Mouse (Mus musculus): Measurements from ENCODE around the gene Lcn9. TPM values are rescaled to one million over a fixed set of nuclear protein-coding genes. Genes with fewer than 3 reads are reported as not detected.
"Not testable (repeated sequence)": the region's sequence is repeated elsewhere in the genome, so short reads cannot be mapped to it uniquely, and the experiment has no call there.

Gene Lcn9
- not detected for total RNA-seq (2021)
- polyA plus RNA-seq (2012; rRNA removed) = not detected in 2 replicates
- long read RNA-seq = 0 reads

DNA sequence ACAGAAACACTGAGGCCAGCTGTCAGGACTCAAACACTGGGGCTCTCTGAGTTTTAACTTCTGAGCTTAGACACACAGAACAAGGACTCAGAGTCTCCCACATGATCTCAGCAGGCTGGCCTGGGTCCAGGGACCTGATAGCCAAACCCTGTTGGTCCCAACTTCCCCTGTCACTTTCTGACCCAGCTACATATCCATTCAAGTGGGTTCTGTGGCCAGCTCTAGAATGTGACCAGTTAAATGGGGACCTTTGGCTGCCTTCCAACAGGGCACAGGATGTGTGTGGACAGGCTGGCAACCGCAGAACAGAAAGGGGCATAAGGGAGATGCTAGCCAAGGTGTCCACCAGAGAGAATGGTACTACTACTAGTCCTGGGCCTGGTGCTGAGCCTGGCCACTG, at the start of gene Lcn9:
TSS of gene Lcn9 (plus strand) at position 348 of the 400 bp plus-strand sequence.
- no peak for DNase-seq

DNA sequence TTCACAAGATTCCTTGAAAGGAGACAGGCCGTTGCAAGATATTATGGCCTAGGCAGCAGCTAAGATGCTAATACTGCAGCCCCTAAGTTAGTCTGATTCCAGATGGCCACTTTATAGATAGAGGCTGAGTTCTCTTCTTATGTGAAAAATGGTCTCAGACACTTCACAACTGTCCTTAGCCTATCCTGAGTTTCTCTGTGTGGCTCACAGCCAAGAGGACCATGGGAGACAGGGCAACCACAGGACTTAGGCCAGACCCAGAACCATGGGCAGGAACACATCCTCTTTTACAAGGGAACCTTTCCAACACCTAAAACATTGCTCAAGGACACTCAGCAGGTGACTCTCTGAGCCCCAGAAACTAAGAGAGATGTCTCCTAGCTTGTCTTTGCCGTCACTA, 49.4 kb upstream of the Lcn9 start:
- no peak for DNase-seq

DNA sequence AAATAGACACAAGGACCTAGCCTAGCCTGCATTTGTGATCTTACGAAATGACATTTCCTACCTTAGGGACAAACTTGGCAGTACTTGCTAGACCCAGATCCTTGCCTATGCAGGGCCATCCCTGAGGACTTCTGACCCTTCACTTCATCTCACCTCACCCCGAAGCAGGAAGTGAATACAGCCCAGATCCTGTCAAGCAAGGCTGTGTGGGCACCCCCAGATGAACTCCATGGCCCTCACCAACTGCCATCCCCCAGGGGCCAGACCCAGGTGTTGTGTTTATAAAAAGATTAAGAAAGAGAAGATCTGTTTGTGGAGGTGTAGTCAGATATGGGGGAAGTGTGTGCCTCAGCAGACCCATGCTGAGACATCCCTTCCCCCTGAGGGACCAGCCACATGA, 48.3 kb upstream of the Lcn9 start:
- DNase-seq = no peak

DNA sequence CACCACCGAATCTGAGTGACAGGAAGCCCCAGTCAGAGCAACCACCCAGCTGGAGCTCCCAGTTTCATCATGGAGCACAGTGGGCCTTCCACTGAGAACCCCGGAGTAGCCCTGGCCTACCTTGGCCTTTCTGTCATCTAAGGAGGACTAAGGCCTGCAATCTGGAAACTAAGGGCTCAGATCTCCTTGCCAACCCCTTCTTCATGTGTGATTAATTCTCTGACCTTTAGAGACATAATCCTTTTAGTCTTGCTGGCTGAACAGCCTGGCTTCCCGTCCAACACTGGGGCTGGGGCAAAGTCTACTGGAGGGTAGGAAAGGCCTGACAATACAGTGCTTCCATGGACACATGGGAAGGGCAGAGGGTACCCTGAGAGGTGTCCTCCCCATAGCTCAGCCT, 47.0 kb upstream of the Lcn9 start:
- DNase-seq = peak; percentile 52

DNA sequence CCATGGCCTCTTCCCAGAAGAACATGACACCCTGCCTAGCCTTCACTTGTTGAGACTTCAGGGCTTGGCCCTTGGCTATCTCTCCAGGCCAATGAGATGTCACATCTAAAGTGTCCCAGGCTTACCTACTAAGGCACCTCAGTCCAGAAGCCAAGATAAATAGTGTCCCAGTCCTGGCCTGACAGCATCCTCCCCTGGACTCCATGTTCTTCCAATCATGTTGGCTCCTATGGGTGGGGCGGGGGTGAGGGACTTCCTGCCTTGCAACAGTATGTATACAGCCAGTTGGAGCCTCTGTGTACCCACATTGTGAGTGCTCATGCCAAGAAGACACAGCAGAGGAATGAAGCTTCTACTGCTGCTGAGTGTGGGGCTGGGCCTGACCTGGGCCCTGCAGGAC, 46.2 kb upstream of the Lcn9 start, which contains the start of gene Lcn11:
TSS of gene Lcn11 (plus strand) at position 301 of the 400 bp plus-strand sequence.
- no peak for DNase-seq

DNA sequence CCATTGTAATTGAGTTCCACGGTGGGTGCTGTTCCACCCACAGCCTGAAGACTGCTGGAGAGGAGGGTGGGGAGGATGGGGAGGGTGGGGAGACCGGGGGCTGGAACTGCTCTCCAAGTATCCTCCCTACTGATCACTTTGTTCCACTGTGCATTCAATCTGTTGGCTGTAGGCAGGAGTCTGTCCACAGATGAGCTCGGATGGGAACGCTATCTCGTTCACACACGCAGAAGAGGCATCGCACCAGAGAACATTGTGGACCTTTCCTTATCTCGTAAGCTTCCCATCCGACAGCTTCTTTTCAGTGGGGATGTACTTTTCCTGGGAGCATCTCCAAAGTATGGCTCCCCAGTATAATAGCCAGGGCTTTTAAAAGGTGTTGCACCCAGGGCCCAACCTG, 43.9 kb upstream of the Lcn9 start:
- no peak for DNase-seq

DNA sequence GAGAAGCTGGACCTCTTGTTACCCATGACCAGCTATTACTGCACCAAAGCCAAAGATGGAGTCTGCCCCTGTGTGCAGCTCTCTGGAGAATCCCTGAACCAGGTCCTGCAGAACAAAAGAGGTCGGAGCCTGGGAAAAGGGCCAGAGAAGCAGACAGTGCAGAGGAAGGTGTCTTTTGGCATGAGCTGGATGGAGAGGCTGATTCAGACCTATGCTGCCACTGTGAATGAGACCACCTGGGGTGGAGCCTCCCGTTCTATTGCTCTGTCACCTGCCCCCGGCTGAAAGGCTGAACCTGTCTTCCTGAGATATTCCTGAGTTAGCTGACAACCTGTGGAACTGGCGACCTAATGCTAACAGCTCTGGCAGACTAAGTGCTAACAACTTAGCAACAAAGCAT, 42.0 kb upstream of the Lcn9 start:
- no peak for DNase-seq

DNA sequence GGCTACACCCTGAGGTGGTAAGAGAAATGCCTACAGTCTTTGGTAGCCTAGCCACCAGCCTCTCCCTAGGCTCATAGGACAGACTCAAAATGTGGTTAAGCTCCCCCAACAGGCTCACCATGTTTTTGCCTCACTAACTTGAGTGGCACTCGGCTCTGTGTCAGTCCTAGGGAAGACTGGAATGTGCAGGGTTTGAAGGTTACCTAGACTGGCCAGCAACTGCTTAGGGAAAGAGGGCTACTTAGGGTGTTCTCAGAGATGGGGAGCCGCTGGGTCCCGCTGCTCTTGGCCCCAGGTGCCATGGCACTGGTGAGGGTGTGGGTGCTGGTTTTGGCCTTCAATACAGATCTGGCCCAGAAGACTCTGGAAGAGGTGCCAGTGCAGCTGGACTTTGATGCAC, 41.0 kb upstream of the Lcn9 start, which contains the start of gene Gm13539:
TSS of gene Gm13539 (plus strand) at position 301 of the 400 bp plus-strand sequence.
- DNase-seq = no peak

DNA sequence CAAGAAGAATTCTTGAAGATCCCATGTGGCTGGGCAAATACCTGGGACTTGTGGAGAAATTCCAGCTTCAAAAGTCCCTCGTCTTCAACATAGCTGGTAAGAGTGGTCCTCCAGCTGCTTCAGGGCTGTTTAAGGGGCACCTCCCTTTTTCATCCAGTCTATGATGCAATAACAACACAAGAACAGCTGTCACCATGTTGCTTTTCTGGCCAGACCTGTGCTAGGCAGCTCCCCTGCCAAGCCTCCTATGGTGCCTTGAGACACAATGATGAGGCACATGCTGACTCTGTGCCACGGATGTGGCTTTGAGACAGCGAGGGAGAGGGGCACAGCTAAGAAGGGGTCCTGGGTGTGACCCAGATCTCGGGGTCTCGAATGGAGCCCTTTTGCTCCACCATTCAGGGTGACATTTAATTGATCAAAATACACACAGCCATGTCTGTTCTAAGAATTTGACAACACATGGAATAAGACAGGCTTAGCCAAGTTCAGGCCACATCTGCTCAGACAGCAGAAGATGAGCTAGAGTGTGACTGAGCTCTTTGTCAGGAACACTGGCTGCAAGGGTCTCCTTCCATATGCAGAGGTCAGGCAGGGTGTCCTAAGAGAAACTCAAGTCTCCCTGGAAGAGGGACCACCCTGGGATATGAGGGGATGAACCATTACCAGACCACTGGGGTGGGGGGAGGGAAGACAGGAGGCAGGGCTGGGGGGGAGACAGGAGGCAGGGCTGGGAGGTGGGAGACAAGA, 37.2 kb upstream of the Lcn9 start:
- no peak for DNase-seq

DNA sequence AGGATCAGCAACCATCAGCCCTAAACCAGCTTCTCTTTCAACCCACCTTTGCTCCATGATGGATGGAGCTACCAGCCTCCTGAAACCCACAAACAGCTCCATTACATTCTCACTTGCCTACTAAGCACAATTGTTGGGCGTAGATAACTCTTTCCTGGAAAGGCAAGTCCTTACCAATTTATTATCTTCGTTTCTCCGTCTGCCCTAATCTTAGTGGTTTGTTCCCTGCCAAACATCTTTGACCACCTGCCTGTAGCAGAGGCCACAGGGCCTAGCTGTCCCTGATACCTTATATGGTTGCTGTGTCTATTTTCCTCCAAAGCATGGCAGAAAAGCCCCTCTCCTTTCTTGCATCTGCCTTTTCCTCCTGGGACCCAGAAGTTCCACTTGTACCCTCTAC, 33.9 kb upstream of the Lcn9 start:
- no peak for DNase-seq

DNA sequence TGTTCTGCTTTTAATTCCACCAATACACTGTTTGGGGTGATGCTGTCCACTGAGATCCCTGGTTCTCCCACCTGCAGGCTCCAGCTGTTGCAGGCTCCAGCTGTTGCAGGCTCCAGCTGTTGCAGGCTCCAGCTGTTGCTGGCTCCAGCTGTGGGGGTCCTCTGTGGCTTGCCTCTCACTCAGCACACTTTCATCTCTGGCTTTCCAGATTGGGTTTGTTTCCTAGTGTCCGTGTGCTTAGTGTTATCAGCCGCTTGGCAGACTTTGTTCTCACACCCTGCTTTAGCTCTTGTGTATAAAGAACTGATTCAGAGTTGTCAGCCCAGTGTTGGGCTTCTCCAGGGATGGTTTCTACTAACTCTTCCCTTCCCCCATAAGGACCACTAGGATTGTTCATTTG, 25.3 kb upstream of the Lcn9 start:
- no peak for DNase-seq

DNA sequence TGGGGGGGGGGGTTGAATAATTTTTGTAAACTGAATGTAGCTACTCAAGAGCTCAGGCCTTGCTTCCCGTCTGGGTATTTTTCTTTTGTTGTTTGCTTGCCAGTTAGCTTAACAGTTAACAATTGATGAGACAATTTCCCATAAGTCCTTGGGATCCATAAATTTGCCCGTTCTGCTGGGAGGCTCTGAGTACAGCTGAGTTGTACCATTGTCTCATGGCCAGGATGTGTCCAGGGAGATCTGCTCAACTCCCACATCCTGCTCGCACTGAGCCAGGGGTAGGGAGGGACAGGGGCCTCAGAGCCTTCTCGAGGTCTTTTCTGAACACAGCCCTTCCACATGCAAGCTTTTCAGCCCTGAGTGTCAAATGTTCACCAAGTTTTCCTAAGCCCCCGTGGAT, 24.9 kb upstream of the Lcn9 start:
- no peak for DNase-seq

DNA sequence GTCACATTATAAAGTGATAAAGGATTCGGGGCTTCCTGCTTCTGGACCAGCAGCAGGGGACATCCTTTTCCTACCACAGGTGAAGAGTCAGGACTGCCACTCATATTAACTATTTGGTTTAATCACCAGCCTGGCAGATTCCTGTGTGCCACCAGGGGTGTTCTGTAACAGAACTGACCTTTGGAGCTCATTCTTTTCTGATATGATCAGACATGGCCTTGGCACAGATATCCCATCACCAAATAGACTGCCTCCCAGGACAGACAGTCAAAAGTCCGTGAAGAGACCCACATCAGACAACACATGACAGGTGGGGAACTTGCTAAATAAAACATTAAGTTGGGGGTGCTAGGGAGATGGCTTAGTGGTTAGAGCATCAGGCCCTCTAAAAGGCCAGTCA, 11.2 kb upstream of the Lcn9 start:
- DNase-seq = peak; percentile 51

DNA sequence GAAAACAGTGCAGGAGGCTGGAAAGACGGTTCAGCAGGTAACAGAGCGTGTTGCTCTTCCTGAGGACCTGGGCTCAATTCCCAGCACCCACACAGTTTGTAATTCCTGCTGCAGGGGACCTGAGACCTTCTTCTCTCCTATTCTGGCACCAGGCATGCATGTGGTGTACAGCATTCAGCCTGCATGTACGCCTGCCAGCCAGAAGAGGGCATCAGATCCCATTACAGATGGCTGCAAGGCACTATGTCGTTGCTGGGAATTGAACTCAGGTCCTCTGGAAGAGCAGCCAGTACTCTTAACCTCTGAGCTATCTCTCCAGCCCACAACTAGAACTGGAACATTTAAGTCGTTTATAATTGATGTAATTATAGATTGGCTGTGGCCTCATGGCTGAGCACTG, 9.6 kb upstream of the Lcn9 start:
- DNase-seq = no peak

DNA sequence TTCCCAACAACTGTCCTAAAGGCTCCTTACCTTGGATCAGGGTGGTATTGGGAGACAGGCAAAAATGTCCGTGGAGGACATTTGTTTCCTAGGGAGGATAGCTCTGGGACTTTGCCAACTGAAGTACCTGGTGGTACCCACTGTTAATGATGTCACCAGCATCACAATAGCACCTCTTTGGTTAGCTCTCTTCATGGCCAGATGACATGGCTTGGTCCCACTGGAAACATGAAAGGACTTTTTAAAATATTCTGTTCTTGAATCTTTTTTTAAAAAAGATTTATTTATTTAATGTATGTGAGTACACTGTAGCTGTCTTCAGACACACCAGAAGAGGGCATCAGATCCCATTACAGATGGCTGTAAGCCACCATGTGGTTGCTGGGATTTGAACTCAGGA, 7.2 kb upstream of the Lcn9 start, which contains the start of gene Glt6d1:
TSS of gene Glt6d1 (minus strand) at position 101 of the 400 bp plus-strand sequence.
- DNase-seq = not testable (repeated sequence)

DNA sequence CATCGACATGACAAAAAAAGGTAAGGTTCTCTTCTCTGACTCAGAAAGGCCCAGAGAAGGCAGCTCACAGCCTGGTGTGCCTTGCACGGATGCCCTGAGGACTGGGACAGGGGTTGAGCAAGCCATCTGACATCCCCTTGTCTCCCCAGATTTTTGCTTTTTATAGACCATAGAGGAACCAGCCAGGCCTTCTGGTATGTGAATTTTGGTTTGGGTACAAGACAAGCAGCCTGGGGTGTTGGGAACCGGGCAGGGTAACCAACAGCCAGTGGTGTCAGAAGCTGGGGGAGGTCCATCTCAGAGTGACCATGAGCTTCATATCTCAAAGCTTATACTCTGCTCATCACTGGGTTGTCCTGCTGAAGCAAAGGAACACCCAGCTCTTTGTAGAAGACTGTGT, 1.8 kb downstream of the Lcn9 start:
- no peak for DNase-seq

DNA sequence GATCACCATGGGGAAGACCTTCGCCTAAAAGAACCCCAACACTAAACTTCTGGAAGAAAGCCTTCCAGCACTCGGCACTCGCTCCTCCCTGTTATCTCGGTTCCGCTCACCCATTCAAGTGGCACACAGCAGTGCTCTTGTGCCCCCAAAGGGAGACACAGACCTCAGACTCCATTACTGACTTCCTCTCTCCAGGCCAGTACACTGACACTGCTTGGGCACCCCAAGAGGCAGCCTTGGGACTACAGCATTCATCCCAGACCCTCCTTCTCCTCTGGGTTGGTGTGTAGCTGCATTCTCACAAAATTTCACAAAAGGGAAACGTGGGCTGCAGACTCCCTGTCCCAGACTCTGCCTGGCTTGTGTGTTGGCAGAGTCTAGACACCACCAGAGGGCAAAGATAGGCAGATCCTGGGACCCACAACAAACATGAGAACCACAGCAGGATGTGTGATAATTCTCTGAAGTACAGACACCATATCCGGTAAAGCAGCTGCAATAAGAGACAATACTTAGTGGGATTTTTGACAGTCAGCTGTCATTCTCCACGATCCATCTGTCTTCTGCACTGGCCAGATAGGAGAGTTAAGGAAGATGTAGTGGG, 5.5 kb downstream of the Lcn9 start:
- no peak for DNase-seq

DNA sequence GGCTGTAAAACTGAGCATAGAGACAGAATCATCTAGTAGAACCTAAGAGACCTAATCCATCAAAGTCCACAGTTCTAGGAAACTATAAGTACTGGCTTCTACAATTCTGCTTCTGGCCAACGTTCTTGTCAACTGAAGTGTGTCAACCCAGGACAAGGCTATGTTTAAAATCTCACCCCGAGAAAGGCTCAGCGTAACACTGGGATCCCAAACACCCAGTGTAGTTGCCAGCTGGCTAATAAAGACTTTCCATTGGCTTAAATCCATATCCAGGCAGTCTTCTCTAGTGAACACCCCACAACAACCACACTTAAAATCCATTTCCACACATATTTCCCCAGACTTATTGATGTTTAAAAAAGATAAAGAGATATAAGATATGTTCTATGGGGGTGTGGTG, 7.8 kb downstream of the Lcn9 start:
- DNase-seq = no peak

DNA sequence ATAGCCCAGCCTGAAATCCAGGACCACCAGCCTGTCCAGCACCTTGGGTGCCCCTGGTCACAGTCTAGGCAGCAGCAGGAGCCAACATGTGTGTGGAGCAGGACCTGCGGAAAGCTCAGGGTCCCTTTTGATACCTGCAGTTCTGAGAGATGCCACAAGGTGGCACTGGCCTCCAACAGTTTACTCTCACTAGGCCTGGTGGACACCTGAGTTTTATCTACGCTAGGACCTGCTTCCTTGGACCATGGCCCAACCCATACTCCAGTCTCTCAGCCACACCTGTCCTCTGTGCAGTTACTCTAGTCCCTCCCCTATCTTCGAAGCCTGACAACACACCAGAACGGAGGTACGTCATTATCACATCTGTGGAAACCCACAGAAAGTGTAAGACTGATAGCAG, 13.3 kb downstream of the Lcn9 start:
- peak; percentile 70 for DNase-seq

DNA sequence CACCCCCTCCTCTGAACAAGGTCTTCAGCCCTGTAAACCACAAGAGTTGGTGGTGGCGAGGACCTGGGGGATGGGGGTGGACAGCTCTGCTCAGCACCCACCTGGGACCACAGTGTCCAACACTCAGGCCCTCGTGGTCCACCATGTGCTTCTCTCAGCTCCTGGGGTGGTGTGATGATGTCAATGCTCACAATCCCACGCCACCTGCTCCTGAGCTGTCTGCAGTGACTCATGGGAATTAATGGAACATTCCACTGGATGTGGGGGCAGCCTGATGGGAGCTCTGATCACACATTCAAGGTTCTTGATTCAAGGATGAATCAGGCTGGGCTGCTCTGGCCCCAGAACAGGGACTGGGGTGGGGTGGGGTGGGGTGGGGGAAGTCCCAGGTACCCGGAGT, 19.2 kb downstream of the Lcn9 start:
- DNase-seq = peak; percentile 67

DNA sequence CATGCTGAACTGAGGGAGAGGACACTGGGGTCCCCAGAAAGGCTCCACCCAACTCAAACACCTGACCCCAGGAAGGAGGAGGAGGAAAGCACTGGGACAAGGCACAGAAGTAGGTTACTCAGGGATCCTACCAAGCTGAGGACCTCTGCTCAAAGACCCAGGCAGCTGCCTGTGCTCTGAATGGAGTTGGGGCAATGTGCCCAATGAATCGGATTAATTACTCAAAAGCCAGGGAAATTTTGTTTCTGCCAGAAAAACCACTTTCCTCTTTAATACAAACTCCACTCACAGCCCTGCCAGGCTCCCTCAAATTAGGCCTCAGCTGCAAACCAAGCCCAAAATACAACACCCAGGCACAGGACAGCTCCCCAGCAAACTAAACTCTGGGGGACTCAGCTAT, 19.8 kb downstream of the Lcn9 start:
- DNase-seq = no peak

DNA sequence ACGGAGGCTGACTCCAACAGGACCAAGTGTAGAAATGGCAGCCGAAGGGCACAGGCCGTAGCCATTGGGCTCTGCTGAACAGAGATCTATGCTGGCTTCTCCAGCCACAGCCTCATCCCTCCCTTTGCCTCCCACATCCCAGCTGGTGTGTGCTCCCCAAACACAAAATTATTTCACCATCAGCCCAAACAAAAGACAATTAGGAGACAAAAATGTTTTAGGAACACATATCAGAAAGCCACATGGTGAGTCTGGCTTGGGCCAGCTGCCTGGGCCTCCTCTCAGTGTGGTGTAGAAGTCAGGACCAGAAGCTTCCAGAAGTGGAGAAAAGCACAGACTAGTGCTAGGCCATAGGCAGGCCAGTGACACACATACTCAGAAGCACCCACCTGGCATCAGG, 21.1 kb downstream of the Lcn9 start:
- DNase-seq = no peak

DNA sequence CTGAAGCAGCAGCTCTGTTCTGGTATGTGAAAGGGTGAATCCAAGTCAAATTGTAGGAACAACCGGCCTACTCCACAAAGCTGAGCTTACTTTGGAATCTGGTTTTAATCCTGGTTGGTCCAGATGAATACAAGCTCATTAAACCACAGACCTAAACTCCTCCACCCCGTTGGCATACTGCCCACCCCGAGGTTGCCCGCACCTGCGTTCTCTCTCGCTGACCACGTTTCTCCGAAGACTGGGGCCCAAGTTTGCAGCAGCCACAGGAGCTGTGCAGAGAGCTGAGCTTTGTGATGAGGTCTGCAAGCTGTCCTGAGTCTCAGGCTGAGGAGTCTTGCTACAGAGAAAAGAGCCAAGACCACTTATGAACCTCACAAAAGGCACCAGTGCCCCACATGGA, 23.6 kb downstream of the Lcn9 start:
- DNase-seq = no peak

DNA sequence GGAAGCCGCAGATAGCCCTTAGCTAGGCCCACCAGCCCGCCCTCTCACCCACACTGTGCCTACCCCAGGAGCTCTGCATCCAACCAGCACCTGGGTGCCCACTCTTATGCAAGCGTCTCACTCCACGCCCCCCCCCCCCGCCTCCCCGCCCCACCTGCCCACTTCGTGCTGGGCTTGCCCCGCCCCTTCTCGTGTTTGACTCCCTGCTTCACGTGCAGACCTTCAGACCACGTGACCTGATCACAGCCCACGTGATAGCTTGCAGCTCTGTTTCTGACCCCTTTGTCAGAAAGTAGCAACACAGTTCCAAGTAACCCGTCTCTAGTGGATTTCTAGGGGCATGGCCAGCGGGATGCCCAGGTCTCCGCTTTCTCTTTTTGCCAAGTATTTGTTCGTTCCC, 24.3 kb downstream of the Lcn9 start, which contains the start of gene Sohlh1:
TSS of gene Sohlh1 (minus strand) at position 23 of the 400 bp plus-strand sequence.
- DNase-seq = no peak

All from adrenal gland, adult 2 months (tissue).